Mouse (Mus musculus) stomach, postnatal 0 days (tissue): Measurements from ENCODE around the gene Selenbp1. TPM values are rescaled to one million over a fixed set of nuclear protein-coding genes. Genes with fewer than 3 reads are reported as not detected.

Experiments used
- ATAC-seq: fragments of 200-750 bp; cut with Nextera tagmentation; 2 replicates; pipeline ENCODE4 v1.8.0; 2017; ENCODE audit not compliant: low FRiP score, low TSS enrichment
- DNase-seq: peaks from one replicate; pipeline ENCODE4 v3.0.0-alpha.2; 2016; ENCODE audit warnings: low spot score
- H3K27ac ChIP-seq: fragments of 300-500 bp; sonication (generic); replicated peaks from 2 replicates; pipeline ENCODE4 v1.5.1; 2014; ENCODE audit warnings: mild to moderate bottlenecking, control low read depth
- H3K27me3 ChIP-seq: fragments of 300-500 bp; sonication (generic); 2 replicates; pipeline ENCODE4 v1.6.1; 2014; ENCODE audit warnings: low read length; ENCODE audit not compliant: control insufficient read depth, insufficient read depth
- H3K36me3 ChIP-seq: fragments of 300-500 bp; sonication (generic); 2 replicates; pipeline ENCODE4 v1.6.1; 2014; ENCODE audit warnings: low read length, mixed read lengths; ENCODE audit not compliant: control insufficient read depth, insufficient read depth
- H3K4me1 ChIP-seq: fragments of 300-500 bp; sonication (generic); replicated peaks from 2 replicates; pipeline ENCODE4 v1.6.1; 2014; ENCODE audit warnings: antibody characterized with exemption; ENCODE audit not compliant: control insufficient read depth, insufficient read depth
- H3K4me2 ChIP-seq: fragments of 300-500 bp; sonication (generic); replicated peaks from 2 replicates; pipeline ENCODE4 v1.6.1; 2014; ENCODE audit warnings: low read depth, mild to moderate bottlenecking, control low read depth, moderate library complexity
- H3K4me3 ChIP-seq: fragments of 300-500 bp; sonication (generic); 2 replicates; pipeline ENCODE4 v1.5.1; 2014; ENCODE audit warnings: low read depth, low read length, control low read depth
- H3K9ac ChIP-seq: fragments of 300-500 bp; sonication (generic); 2 replicates; pipeline ENCODE4 v1.6.1; 2014; ENCODE audit warnings: mild to moderate bottlenecking, low read length, control low read depth, mixed read lengths
- H3K9me3 ChIP-seq: fragments of 300-500 bp; sonication (generic); 2 replicates; pipeline ENCODE4 v1.6.1; 2016; ENCODE audit warnings: low read length; ENCODE audit not compliant: control insufficient read depth
- CTCF ChIP-seq: IDR thresholded peaks from 2 replicates; pipeline ENCODE4 v1.5.1; 2016; ENCODE audit warnings: antibody characterized with exemption, low read depth, mild to moderate bottlenecking, moderate library complexity
- EP300 ChIP-seq: optimal IDR thresholded peaks from 2 replicates; pipeline ENCODE3; 2016; ENCODE audit warnings: antibody characterized with exemption
- whole genome bisulfite sequencing: fragments of 180-500 bp; shearing (Covaris S2); extraction: QIAGEN DNeasy Blood & Tissue Kit; methylation state at CpG from one replicate; pipeline ENCODE4 v1.1.7; 2014; 5-methylcytosine and 5-hydroxymethylcytosine counted together
- polyA plus RNA-seq: library from polyadenylated mRNA; unstranded; fragments of >200 nt; fragmentation: Nextera tagmentation; extraction: Ambion mirVana; gene quantifications from 2 replicates; pipeline ENCODE4 v1.2.1, GENCODE M21; 2015

Selenbp1 gene
- polyA plus RNA-seq, 1 experiment from 2014 or later = 65.9 TPM

- ATAC-seq (no peak), DNase-seq (no peak)
- Histone ChIP-seq H3K27me3 (no peaks in the 10 kb centered on the region), H3K9me3 (no peaks in the 10 kb centered on the region), H3K4me3 (no peak overlapping the region), H3K9ac (no peak overlapping the region), H3K4me2 (no peak overlapping the region), H3K27ac (no peak overlapping the region), H3K36me3 (0 out of 2 replicates have a peak, but pooled peaks cover 4% of the 10 kb centered on the region), H3K4me1 (0 out of 2 replicates have a peak, but pooled peaks cover 2% of the 10 kb centered on the region)
- WGBS = 86% methylated on average over 5 of the region's 5 CpGs
- TF ChIP-seq EP300 (no peak), CTCF (no peak)
These were observed 40.8 kb downstream of the Selenbp1 start for GRCm38 (mm10) chr3:94973620-94974019.

GRCm38 (mm10) chr3:94974026-94974527 is 41.2 kb downstream of the Selenbp1 start:
- no peaks in the 10 kb centered on the region for H3K9me3 ChIP-seq
- no peaks in the 10 kb centered on the region for H3K27me3 ChIP-seq
- H3K4me3 ChIP-seq = peak overlapping the region; percentile 90
- WGBS = 16% methylated on average over 9 of the region's 9 CpGs
- DNase-seq = no peak
- no peak for ATAC-seq
- peak overlapping the region; percentile 68 for H3K4me2 ChIP-seq
- no peak for TF ChIP-seq EP300
- no peak for TF ChIP-seq CTCF
- H3K27ac ChIP-seq = 0 out of 2 replicates have a peak overlapping the region, but pooled peaks have one; percentile 40
- peak overlapping the region; percentile 53 for H3K9ac ChIP-seq
- H3K36me3 ChIP-seq = 0 out of 2 replicates have a peak, but pooled peaks cover 4% of the 10 kb centered on the region
- 0 out of 2 replicates have a peak, but pooled peaks cover 2% of the 10 kb centered on the region for H3K4me1 ChIP-seq

GRCm38 (mm10) chr3:94974528-94975422 is 41.9 kb downstream of the Selenbp1 start, which contains the start of gene Pi4kb:
TSS of gene Pi4kb (plus strand) at chr3:94974731.
- H3K9me3 ChIP-seq = no peaks in the 10 kb centered on the region
- H3K27me3 ChIP-seq = no peaks in the 10 kb centered on the region
- 0 out of 2 replicates have a peak, but pooled peaks cover 2% of the 10 kb centered on the region for H3K4me1 ChIP-seq
- 0 out of 2 replicates have a peak, but pooled peaks cover 4% of the 10 kb centered on the region for H3K36me3 ChIP-seq
- ATAC-seq = peak; percentile 94
- WGBS = under 1% methylated on average over 48 of the region's 57 CpGs
- peak; percentile 96 for DNase-seq
- H3K4me2 ChIP-seq = peak within 1 kb of the TSS; percentile 68
- peak within 1 kb of the TSS; percentile 90 for H3K4me3 ChIP-seq
- peak within 1 kb of the TSS; percentile 94 for H3K27ac ChIP-seq
- no peak; the same call in none of the 2 replicates for TF ChIP-seq CTCF
- no peak for TF ChIP-seq EP300
- peak within 1 kb of the TSS; percentile 97 for H3K9ac ChIP-seq

- Histone ChIP-seq H3K4me2 (no peak overlapping the region), H3K9ac (no peak overlapping the region), H3K4me3 (no peak overlapping the region), H3K36me3 (peaks cover 7% of the 10 kb centered on the region), H3K4me1 (peaks cover 5% of the 10 kb centered on the region), H3K27me3 (no peaks in the 10 kb centered on the region), H3K9me3 (no peaks in the 10 kb centered on the region), H3K27ac (no peak overlapping the region)
- ATAC-seq (no peak), DNase-seq (no peak)
- TF ChIP-seq CTCF (no peak), EP300 (no peak)
- 84% methylated on average over 11 of the region's 11 CpGs for WGBS
These were observed 51.5 kb downstream of the Selenbp1 start for GRCm38 (mm10) chr3:94984312-94984711.

GRCm38 (mm10) chr3:94985513-94985912 is 52.7 kb downstream of the Selenbp1 start:
- Histone ChIP-seq H3K27me3 (no peaks in the 10 kb centered on the region), H3K4me1 (peaks cover 5% of the 10 kb centered on the region), H3K27ac (no peak overlapping the region), H3K9me3 (no peaks in the 10 kb centered on the region), H3K4me2 (no peak overlapping the region), H3K9ac (no peak overlapping the region), H3K4me3 (no peak overlapping the region), H3K36me3 (peaks cover 7% of the 10 kb centered on the region)
- ATAC-seq (no peak), DNase-seq (no peak)
- WGBS = 91% methylated on average over 2 of the region's 2 CpGs
- no peak for TF ChIP-seq EP300
- no peak for TF ChIP-seq CTCF
